Mouse (Mus musculus) embryo, embryonic 10 days (tissue): ENCODE results near the gene Nucb2.

Experiments used
- DNase-seq: peaks from one replicate; pipeline ENCODE4 v3.0.0-alpha.2; 2015; ENCODE audit warnings: low spot score

Gene Nucb2

GRCm38 (mm10) chr7:116519805-116520204 lies 15.6 kb downstream of the Nucb2 start:
- no peak for DNase-seq

- DNase-seq: no peak
Observed at GRCm38 (mm10) chr7:116524577-116524976, 20.4 kb downstream of the Nucb2 start.

GRCm38 (mm10) chr7:116529793-116530192 lies 25.6 kb downstream of the Nucb2 start:
- no peak for DNase-seq

GRCm38 (mm10) chr7:116530470-116530869 lies 26.3 kb downstream of the Nucb2 start:
- DNase-seq: no peak

- peak; percentile 82 for DNase-seq
Observed at GRCm38 (mm10) chr7:116531311-116531710, 27.1 kb downstream of the Nucb2 start.

GRCm38 (mm10) chr7:116556834-116557233 lies 52.7 kb downstream of the Nucb2 start:
- no peak for DNase-seq

GRCm38 (mm10) chr7:116574551-116574950 lies 70.4 kb downstream of the Nucb2 start:
- no peak for DNase-seq
